Mouse (Mus musculus) layer of hippocampus, postnatal 10 days (tissue): Measurements from ENCODE around the gene St7. TPM values are rescaled to one million over a fixed set of nuclear protein-coding genes. Genes with fewer than 3 reads are reported as not detected.
A peak's percentile ranks its signal among the peaks of the same experiment; 100 is the strongest.

Source experiments
- DNase-seq, 2 experiments: peaks; one replicate each; pipeline ENCODE4 v3.0.0; 2021; ENCODE audit warnings: low spot score in 2 of 2
- total RNA-seq, 2 experiments: library from RNA; stranded (reverse); gene quantifications; 2 replicates each; pipeline ENCODE4 v1.2.3; 2021

St7 gene
- total RNA-seq, 2 experiments from 2014 or later, result 42.6 to 44.5 TPM

DNA sequence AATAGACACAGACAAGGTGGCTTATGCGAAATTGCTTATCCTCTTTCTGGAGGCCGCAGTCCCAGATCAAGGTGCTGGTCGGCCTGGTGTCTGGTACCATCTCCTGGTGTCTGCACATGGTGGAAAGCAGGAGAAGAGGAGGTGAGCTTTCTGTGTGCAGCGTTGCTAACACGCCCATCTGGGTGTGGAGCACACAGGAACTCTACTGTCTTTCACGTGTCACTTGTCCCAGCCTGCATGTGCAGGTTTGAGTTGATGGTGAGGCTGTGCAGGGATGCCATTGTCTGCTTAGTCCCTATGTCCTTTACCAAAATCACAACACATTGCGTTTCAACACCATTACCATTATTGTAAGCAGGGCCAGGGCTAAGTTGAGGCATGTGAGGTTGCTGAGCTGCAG lies 26.2 kb downstream of the St7 start:
- no peak for DNase-seq

DNA sequence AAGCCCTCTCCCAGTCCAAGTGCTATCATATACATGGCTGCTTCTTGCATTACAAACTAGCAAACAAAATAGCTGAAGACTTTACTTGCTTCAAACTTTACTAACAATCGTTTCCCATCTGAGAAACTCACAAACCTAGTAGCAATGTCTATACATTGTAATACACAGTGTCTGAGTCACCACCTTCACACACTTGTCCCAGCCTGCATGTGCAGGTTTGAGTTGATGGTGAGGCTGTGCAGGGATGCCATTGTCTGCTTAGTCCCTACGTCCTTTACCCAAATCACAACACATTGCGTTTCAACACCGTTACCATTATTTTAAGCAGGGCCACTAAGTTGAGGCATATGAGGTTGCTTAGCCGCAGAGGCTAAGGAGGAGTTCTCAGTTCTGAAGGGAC lies 26.7 kb downstream of the St7 start:
- DNase-seq, result no peak

DNA sequence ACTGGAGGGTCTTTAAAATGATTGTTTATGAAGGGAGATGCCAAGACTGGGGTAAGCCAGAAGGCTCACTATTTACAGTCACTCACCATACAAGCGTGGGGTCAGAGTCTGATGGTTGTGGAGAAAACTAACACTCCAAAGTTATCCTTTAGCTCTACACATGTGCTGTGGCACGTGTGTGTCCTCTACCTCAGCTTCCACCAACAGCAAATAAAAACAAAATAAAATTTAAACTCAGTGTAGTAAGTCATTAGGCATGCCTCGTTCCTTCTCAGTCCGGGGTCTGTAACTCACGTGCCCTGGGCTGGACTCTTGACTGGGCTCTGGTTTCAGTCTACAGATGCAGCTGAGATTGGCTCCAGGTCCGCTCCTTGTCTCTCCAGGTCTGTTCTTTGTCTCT lies 27.3 kb downstream of the St7 start:
- DNase-seq, result no peak

- DNase-seq, result no peak
These were observed 29.0 kb downstream of the St7 start for GRCm38 (mm10) chr6:17721706-17722105.

- peak; percentile 64 to 71 for DNase-seq
These were observed 33.2 kb downstream of the St7 start for GRCm38 (mm10) chr6:17725841-17726460.

DNA sequence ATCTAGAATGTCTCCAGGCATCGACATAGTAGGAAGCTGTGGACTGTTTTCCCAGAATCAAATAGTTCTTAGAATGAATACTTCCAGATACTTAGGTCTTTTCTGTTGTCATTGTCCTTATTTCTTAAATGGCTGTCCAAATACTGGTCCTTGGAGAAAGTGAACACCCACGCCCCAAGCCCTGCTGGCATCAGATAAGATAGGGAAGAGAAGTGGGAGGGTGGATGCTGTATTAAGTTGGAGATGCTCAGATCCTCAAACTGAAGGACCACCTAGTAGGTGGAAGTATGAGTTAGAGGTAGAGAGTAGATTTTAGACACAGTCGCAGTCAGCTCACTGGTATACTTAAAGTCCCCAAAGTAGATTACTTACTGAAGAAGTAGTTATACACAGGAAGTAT lies 34.5 kb downstream of the St7 start:
- no peak for DNase-seq

GRCm38 (mm10) chr6:17727891-17728790 lies 35.4 kb downstream of the St7 start:
- DNase-seq, result no peak

GRCm38 (mm10) chr6:17730122-17730521 lies 37.4 kb downstream of the St7 start:
- peak; percentile 28 to 44 for DNase-seq

DNA sequence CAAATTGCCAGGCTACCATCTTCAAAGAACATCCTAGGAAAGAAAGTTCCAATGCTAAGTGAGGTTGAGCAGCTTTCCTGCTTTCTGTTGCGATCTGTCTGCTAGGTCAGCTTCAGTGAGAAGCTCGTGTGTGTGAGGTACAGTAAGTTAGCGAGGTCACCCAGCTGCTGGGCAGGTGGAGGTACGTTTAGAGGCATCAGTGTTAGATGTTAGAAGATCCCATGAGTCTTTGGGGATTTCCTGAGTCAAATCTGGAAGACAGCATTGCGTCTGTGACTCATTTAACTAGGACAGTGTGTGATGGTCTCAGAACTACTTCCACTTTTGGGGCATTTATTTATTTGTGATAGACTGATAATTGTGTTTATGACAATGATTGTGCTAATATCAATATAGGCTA lies 39.0 kb downstream of the St7 start:
- no peak for DNase-seq

DNA sequence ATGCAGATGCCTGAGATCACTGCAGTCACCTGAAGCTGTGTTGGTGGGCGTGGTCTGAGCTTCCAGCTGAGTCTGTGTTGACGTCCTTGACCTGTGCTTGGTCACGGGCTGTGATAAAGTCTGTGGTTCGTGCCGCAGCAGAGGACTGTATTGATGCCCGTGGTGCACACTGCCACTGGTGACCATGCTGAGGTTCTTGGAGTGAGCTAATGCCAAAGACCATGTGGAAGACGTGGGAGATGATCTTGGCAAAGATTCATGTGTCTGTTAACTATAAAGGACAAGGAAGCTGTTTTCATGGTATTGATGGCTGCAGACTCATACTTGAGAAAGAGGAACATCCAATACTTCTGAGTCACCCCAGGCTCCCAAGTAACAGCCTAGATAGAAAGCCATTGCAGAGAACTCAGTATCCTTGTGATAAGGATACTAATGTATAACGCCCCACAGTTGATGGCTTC lies 41.2 kb downstream of the St7 start:
- DNase-seq, result no peak

DNA sequence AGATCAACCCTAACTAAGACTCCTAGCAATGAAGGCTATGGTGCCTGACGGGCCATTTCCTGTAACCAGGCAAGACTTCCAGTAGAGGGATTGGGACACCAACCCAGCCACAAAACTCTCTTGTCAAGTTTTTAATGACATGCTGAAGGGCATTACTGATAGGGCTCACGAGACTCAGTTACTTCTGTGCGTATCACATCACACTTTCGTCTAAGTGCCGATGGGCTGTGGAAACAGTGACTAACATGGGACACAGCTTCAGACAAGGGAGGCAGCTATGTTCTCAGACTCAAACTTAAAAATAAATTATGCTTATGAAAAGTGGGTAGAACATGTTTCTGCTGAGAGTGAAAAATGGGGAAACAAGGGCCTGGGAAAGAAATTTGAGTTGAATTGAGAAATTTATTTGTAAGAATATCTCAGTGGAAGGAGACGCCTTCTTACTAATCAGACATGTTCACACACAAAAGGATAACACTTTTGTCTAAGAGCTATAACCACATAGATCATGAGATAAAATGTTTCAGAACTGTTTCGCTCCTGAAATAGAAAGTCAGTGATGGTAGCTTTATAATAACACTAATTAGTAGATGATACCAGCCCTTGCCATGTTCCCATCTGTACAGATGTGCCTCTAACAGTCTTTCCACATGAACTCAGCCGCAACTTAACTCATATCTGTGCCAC lies 44.7 kb downstream of the St7 start:
- no peak for DNase-seq

DNA sequence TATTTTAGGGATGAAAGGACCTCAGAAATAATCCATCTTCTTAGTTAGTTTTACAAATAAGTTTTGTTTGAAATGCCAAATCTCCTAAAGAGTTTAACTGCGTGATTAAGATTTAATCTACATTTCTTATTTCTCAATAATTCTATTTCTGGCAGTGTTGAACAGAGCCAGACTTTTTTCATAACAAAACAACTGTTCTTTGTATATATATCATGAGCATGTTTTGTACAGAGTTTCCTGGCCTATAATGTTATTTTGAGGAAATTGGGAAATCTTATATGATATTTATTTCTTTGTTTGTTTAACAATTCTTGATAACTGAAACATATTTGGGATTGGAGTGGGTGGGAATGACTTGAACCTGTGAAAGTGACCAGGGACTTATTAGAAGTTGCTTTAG lies 47.4 kb downstream of the St7 start:
- no peak for DNase-seq

DNA sequence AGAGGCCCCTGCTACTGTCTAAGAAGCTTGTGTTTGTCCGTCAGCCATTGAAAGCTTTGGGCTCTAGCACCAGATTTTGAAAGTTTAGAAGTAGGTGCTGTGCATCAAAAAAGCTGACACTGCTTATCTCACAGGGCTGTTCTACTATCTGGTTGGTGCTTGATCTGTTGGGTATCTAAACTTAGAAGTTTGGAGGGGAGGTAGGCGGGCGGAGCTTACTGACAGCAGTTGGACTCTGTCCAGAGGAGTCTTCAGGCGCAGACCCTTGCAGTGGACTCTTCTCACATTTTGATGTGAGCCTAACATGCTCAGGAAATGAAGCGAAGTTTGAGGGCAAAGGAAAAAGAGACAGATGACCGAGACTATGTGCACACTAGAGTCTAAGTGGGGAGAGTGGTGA lies 48.9 kb downstream of the St7 start:
- DNase-seq, result no peak

DNA sequence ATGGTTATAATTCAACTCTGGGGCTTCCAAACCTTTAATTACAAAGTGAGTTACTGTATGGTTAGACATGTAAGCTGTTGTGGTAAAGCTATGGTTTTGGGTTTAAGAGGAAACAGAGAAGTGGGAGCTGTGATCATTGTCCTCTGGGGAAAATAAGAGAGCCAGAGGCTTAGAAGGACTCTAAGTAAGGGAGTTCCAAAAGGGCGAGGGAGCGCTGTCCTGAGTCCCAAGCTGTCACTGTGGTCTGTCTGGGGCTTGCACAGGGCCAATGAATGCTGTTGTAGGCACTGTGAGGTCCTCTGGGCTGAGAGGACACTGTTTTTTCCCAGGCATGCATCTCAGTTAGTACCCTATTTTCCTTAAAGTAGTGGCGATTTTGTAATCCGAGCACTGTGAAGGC lies 49.5 kb downstream of the St7 start:
- DNase-seq, result no peak

- DNase-seq, result no peak
These were observed 50.6 kb downstream of the St7 start for GRCm38 (mm10) chr6:17743325-17743724.

GRCm38 (mm10) chr6:17747724-17748123 lies 55.0 kb downstream of the St7 start:
- DNase-seq, result no peak

GRCm38 (mm10) chr6:17748866-17749582 lies 56.3 kb downstream of the St7 start:
- peak; percentile 61 to 70 for DNase-seq

DNA sequence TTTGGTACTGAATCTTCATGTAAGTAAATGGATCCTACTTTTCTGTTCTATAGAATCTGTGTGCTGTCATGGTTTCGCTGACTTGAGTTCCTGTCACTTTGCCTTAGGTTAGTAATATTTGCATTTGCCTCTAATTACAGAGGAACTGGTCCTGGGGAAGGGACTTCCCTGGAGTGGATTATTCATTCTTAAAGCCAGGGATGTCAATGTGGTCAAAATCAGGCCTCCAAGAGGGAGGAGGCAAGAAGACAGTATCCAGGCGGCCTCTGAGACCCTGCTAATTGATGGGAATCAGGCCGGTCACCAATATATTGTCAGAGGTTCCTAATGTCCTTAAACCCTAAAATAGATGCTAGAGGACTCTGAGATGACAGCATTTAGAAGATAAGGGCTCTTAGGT lies 56.9 kb downstream of the St7 start:
- no peak for DNase-seq

DNA sequence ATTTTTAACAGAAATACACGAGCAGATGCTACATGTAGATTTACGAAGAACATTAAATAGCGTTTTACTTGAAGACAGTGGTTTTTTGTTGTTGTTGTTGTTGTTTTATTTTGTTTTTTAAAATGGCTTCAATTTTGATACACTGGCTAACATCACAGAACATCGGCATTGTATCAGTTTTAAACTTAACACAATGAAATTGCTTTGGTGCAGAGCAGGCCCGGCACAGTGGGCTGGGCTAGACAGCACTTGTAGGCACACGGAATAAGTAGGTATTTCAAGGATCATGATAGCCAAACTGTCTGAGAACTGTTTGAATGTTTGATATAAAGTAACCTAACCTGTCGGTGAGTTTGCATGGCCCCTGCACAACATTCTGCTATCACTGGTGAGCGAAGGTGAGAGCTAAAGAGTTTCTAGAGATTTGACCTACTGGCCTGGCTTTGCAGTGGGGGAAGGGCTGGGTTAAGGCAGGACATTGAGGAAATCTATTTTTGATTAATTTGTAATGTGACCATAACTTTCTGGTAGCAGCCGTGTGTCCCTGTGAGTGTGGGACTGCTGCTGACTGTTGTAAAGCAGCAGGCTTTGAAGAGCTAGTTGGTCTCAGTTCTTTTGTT lies 57.4 kb downstream of the St7 start:
- no peak for DNase-seq

GRCm38 (mm10) chr6:17750957-17751356 lies 58.2 kb downstream of the St7 start:
- DNase-seq, result no peak

- no peak for DNase-seq
These were observed 63.2 kb downstream of the St7 start for GRCm38 (mm10) chr6:17755902-17756301.
